Mouse (Mus musculus) liver, embryonic 13.5 days (tissue): ENCODE data around the gene Ogdhl. TPM values are rescaled to one million over a fixed set of nuclear protein-coding genes. Genes with fewer than 3 reads are reported as not detected.
A peak's percentile ranks its signal among the peaks of the same experiment; 100 is the strongest.

Experiments
- ATAC-seq: fragments of 200-750 bp; cut with Nextera tagmentation; 2 replicates; pipeline ENCODE4 v1.8.0; 2017; ENCODE audit warnings: low read depth, mild to moderate bottlenecking, moderate number of reproducible peaks, moderate library complexity
- DNase-seq: peaks from one replicate; pipeline ENCODE4 v3.0.0; 2022
- H3K27ac ChIP-seq: fragments of 300-500 bp; sonication (generic); 2 replicates; pipeline ENCODE4 v1.5.1; 2015; ENCODE audit warnings: moderate library complexity, mild to moderate bottlenecking, inconsistent platforms
- H3K27me3 ChIP-seq: fragments of 300-500 bp; sonication (generic); 2 replicates; pipeline ENCODE4 v1.6.1; 2015; ENCODE audit warnings: mild to moderate bottlenecking, inconsistent platforms
- H3K36me3 ChIP-seq: fragments of 300-500 bp; sonication (generic); 2 replicates; pipeline ENCODE4 v1.6.1; 2015; ENCODE audit warnings: mild to moderate bottlenecking, inconsistent platforms
- H3K4me1 ChIP-seq: fragments of 300-500 bp; sonication (generic); replicated peaks from 2 replicates; pipeline ENCODE4 v1.6.1; 2015; ENCODE audit warnings: inconsistent platforms
- H3K4me2 ChIP-seq: fragments of 300-500 bp; sonication (generic); 2 replicates; pipeline ENCODE4 v1.6.1; 2015; ENCODE audit warnings: inconsistent platforms, mild to moderate bottlenecking, moderate library complexity
- H3K4me3 ChIP-seq: fragments of 300-500 bp; sonication (generic); replicated peaks from 2 replicates; pipeline ENCODE4 v1.5.1; 2015; ENCODE audit warnings: mild to moderate bottlenecking, inconsistent platforms
- H3K9ac ChIP-seq: fragments of 300-500 bp; sonication (generic); 2 replicates; pipeline ENCODE4 v1.6.1; 2015; ENCODE audit warnings: mild to moderate bottlenecking, inconsistent platforms
- H3K9me3 ChIP-seq: fragments of 300-500 bp; sonication (generic); replicated peaks from 2 replicates; pipeline ENCODE4 v1.6.1; 2016; ENCODE audit warnings: inconsistent platforms
- WGBS: fragments of 180-500 bp; shearing (Covaris S2); methylation state at CpG from one replicate; pipeline ENCODE4 v1.1.7; 2015; ENCODE audit not compliant: insufficient replicate concordance; 5-methylcytosine and 5-hydroxymethylcytosine counted together
- polyA plus RNA-seq: library from polyadenylated mRNA; unstranded; fragments of >200 nt; fragmentation: Nextera tagmentation; extraction: Ambion mirVana; gene quantifications from 2 replicates; pipeline ENCODE4 v1.2.1, GENCODE M21; 2015

Gene Ogdhl
- polyA plus RNA-seq, 1 experiment from 2014 or later, result 1.3 TPM

DNA sequence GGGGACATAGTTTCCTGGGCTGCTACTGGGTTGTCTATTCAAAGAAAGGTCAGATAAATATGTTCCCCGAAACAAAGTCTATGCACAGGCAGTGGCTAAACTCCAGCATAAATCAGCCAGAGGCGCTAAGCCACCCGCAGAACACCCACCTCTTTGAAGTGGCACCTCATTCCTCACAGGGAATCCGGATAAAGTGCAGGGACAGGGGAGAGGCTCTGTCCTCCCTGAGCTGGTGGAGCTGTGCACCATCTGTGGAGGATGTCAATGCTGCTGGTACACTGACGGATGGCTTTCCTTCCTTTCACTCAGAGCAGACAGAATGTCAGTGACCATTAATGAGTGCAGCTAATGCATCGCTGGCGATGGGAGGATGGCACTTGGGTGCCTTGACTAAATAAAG is 59.2 kb downstream of the Ogdhl start:
- DNase-seq (no peak), ATAC-seq (no peak)
- no peaks in the 10 kb centered on the region for H3K4me1 ChIP-seq
- no peak overlapping the region for H3K4me2 ChIP-seq
- WGBS, result 18% methylated on average over 7 of the region's 7 CpGs
- no peak overlapping the region for H3K9ac ChIP-seq
- H3K27ac ChIP-seq, result no peak overlapping the region
- no peaks in the 10 kb centered on the region for H3K36me3 ChIP-seq
- H3K9me3 ChIP-seq, result no peaks in the 10 kb centered on the region
- peaks cover 40% of the 10 kb centered on the region for H3K27me3 ChIP-seq
- H3K4me3 ChIP-seq, result no peak overlapping the region

DNA sequence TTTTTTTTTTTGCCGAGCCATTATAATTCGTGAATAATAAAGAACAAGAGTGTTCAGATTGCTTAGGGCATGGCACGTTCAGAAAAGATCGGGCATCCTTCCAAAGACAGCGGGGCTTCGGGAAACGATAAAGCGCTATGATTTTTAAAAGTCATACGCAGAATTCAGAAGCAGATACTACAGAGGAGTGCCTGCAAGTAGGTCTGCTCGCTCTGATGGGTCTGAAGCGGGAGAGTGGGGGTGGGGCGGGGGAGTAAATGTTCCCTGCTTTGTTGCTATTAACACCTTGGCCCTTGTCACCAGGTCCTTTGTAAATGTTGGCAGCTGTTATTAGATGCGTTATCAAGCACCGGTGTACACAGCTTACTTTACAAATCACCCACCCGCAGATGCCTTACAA is 59.8 kb downstream of the Ogdhl start:
- WGBS, result 31% methylated on average over 15 of the region's 15 CpGs
- Histone ChIP-seq H3K36me3 (no peaks in the 10 kb centered on the region), H3K27me3 (peaks cover 40% of the 10 kb centered on the region), H3K4me3 (no peak overlapping the region), H3K4me2 (no peak overlapping the region), H3K9ac (no peak overlapping the region), H3K9me3 (no peaks in the 10 kb centered on the region), H3K27ac (no peak overlapping the region), H3K4me1 (no peaks in the 10 kb centered on the region)
- ATAC-seq (no peak), DNase-seq (no peak)

DNA sequence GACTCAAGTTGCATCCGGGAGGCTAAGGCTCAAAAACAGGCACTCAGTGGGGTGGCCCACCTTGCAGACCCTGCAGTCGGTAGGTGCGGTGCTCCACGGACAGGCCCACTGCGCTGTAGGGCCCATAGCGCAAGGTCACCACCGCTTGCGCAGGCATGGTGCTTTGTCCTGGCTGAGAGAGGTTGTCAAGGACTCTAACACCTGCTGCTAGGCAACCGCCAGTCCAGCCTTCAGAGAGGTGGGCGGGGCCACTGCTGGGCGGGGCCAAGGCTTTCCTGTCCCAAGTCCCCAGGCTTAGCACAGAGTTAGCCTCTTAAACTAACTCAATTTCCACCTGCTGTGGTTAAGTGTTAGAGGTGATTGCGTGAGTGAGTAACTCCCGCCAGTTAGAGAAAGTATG is 66.4 kb downstream of the Ogdhl start, which contains the start of gene 1700024G13Rik:
TSS of gene 1700024G13Rik (minus strand) at position 196 of the 400 bp plus-strand sequence.
- Histone ChIP-seq H3K9ac (no peak within 1 kb of the TSS), H3K4me2 (no peak within 1 kb of the TSS), H3K36me3 (no peaks in the 10 kb centered on the region), H3K4me3 (no peak within 1 kb of the TSS), H3K4me1 (no peaks in the 10 kb centered on the region), H3K9me3 (no peaks in the 10 kb centered on the region), H3K27ac (no peak within 1 kb of the TSS), H3K27me3 (peaks cover 3% of the 10 kb centered on the region; the same call in 1 of the 2 replicates)
- 9% methylated on average over 13 of the region's 13 CpGs for WGBS
- ATAC-seq (no peak), DNase-seq (peak; percentile 38)

Other genes starting within 250 kb of the Ogdhl start
- gene Oxnad1, start 236.6 kb upstream of the Ogdhl start, polyA plus RNA-seq, result 23.4 and 24.1 TPM in 2 replicates
- gene Dph3, start 236.3 kb upstream of the Ogdhl start, polyA plus RNA-seq, result 106 and 110 TPM in 2 replicates
- gene Msmb, start 180.0 kb upstream of the Ogdhl start, polyA plus RNA-seq, result 0.33 and 0.45 TPM in 2 replicates
- 288 and 359 TPM in 2 replicates for gene Ncoa4, start 162.2 kb upstream of the Ogdhl start, polyA plus RNA-seq
- gene Timm23, start 120.1 kb upstream of the Ogdhl start, polyA plus RNA-seq, result 266 and 271 TPM in 2 replicates
- 14.6 and 18.4 TPM in 2 replicates for gene Parg, start 120.1 kb upstream of the Ogdhl start, polyA plus RNA-seq
- not detected in 2 replicates for gene 1700024G13Rik, start 66.4 kb downstream of the Ogdhl start, polyA plus RNA-seq
- gene Slc18a3, start 142.8 kb downstream of the Ogdhl start, polyA plus RNA-seq, result 0.08 TPM in 1 of 2 replicates, not detected in the other
- not detected in 2 replicates for gene Chat, start 144.0 kb downstream of the Ogdhl start, polyA plus RNA-seq
- 9.0 and 10.1 TPM in 2 replicates for gene Ercc6, start 191.5 kb downstream of the Ogdhl start, polyA plus RNA-seq